Mouse (Mus musculus) heart, postnatal 25 days (tissue): Measurements from ENCODE around the gene Adamts5. TPM values are rescaled to one million over a fixed set of nuclear protein-coding genes. Genes with fewer than 3 reads are reported as not detected.

ENCODE experiments used
- DNase-seq: peaks from one replicate; pipeline ENCODE4 v3.0.0; 2022; ENCODE audit warnings: low spot score
- intact Hi-C: fragments of 180-260 bp; cut with DNase I; formaldehyde crosslinking; loops from one replicate; pipeline ENCODE4 v1.15.1; 2025
- total RNA-seq, 2 experiments: library from RNA; stranded (reverse); gene quantifications; 2 replicates each; pipeline ENCODE4 v1.2.3; 2021

Gene Adamts5
- 10 to 100 TPM in 1 of 2 experiments, 1 to 10 TPM in 1; 9.7 to 11.2 TPM for total RNA-seq

DNA sequence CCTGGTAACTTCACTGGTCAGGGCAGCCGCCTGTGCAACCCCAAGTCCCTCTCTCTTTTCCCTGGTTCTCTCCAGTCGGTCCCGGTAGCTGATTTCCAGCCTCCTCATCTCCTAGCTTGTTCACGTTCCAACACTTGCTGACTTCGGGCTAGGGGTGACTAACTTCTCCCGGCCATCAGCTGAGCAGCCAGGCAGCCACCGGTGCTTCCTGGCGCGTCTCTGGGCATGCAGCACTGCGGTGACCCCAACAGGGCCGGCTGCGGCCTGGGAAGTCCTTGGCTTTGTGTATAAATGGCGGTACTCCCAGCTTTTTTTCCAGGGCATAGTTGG, at the start of gene Adamts5:
Gene Adamts5, minus strand, starts transcription at position 248 of the 330 bp plus-strand sequence.
- DNase-seq: peak; percentile 29
- intact Hi-C loops: loop anchor here (5.0 kb wide), 1 partner anchor 401 kb away; no protein-coding TSS in a partner anchor

DNA sequence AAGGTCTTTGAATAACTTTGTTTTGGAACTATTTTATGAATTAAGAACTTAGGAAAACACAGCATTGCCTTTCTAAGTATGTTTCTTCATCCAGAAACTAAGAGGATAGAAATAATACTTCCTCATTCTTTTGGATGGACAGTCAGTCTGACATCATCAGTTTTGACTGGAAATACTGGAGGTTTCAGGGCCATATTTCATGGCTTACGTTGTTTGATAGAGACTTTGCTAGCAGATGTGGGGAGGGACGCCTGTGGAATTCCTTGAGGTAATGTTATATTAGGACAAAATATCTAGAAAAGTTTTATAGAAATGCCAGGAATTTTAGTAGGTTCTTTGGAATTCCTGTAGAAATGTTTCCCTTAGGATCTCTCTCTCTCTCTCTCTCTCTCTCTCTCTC, 48.7 kb upstream of the Adamts5 start:
- intact Hi-C loops: no loop called here
- DNase-seq: no peak

DNA sequence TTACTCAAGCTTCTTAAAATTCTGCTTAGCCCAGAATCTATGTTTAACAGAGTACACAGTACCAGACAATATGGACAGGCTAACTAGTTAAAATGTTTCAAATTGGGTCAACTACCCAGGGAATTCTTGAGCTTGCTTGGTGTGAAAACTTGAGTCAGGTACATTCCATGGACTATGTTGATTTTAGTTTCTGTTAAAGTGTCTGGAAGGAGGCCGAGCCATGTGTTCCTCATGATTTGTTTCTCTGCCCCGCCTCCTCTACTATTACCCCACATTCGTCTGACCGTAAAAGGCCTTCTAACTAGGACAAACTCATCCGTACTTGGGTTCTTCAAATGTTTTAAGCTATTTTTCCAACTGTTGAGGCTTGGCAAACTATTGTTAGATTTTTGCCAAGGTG, 24.4 kb upstream of the Adamts5 start:
- intact Hi-C loops: no loop called here

DNA sequence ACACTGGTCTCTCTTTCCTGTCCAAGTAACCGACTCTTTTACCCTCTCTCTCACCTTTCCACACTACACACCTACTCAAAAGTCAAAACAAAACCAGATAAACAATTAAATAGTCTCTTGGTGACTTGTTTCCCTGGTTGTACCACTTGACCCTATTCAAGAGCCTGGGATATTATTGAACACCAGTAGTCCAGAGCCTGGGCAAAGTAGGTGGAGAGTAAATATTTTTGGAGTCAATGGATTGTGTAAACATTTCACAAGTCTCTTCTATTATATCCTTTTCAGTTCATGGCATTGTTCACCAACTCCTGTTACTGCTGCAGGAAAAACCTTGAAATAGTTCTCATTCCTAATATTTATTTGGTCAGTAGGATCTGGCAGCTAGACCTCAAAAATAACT, 20.8 kb upstream of the Adamts5 start:
- DNase-seq: no peak
- intact Hi-C loops: no loop called here

More for the DNA sequence above, 24.4 kb upstream of the Adamts5 start:
- DNase-seq: no peak

DNA sequence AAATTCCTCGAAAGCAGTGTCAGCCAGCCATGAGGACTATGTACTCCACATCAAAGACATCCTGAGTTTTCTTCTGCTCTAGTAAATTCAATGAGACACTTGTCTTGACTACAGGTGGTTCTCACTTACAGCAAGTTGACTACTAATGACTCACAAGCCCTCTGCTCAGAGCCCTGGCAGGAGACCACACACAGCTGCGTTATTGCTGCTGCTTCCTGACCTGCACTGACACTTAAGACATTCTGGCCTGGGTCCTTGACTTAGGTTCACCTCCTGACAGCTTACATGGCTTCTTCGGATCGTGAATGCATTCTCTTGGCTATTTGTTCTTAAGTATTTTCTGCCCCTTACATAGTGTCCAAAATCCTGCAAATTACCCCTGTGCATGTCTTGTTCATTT, 18.5 kb upstream of the Adamts5 start:
- DNase-seq: no peak
- intact Hi-C loops: no loop called here

DNA sequence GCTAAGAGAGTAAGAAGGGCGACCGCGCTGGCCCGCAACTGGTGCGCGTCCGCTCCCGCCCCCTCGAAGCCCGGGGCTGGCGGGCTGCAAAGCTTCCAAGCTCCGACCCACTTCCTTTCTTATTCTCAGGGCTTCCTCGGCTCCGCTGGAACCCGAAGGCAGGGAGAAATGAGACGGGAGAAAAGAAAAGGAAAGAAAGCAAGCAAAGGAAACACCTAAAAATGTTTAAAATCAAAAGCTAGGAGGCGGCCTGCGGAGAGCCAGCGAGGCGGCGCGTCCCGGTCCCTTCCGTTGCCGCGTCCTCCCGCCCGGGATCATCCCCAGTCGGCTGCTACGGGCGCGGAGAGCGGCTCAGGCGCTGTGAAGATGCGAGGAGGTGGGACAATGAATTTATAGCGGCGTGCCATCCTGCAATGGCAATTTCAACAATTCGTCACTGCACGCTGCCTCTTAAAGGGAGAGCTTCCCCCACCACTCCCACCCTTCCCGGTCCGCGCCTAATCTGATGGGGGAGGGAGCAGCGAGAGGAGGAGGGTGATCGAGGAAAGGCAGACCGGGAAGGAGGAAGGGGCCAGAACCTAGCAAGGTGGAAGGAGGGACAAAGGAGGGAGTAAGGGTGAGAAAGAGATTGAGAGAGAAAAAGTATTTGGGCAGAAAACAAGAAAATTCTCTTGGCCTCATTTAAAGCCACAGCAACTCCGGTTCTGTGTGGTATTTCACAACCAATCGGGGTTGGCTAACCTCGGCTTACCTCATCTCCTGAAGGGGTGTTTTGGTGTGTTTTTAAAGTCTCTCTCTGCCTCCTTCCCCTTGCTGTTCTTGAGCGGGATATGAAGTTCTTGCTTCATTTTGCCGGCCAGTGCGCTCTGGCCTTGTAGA, 687 bp downstream of the Adamts5 start:
- peak; percentile 52 for DNase-seq
- intact Hi-C loops: loop anchor here (5.0 kb wide), 1 partner anchor 401 kb away; no protein-coding TSS in a partner anchor

DNA sequence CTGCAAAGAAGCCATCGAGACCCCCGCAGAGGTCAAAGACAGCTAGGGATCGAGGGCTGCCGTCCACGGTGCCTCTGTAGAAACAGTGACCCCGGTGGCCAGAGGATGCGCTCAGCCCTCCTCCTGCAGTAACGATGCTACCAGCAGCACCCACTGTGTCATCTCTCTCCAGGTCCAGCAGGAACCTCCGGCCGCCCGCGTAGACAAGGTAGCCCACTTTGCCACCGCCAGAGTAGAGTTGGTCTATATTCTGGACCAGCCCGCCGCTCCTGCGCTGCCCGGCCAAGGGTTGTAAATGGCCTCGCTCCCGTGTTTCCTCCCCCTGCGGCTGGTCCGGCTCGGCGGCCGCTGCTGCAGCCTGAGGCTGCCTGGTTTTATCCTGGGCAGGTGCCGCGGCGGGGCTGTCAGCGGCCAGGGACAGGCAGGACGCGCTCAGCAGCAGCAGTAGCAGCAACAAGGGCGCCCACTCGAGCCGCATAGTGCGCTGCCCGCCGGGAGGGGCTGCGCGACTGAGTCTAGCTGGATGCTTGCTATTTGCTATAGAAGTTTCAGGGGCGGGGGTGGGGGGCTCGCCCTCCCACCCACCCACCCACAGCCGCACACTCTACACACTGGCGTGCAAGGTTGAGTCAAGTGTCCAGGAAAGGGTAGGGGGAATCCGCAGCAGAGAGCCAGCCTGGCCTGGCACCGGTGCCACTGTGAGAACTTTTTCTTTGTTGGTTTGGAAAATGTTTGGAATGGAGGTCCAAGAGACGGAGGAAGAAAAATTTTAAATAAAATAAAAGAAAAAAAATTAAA, 1.6 kb downstream of the Adamts5 start:
- intact Hi-C loops: loop anchor here (5.0 kb wide), 1 partner anchor 402 kb away; no protein-coding TSS in a partner anchor
- DNase-seq: no peak

DNA sequence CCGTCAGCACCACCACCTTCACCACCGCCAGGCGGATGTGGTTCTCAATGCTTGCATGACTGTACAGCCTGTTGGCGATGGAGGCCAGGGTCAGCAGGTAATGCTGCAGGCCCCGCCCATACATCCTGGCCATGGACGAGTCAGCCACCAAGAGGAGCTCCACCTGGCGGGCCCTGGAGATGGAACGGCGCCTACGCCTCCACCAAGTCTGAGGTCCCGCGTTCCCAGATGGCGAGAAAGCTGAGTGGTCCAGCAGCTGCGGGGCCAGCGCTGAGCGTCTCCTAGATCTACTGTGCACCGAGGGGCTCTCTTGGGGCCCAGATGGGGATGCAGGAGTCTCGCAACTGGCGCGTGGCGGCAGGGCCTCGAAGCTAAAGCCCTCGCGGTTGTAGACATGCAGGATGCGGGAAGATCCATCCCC, 2.3 kb downstream of the Adamts5 start:
- intact Hi-C loops: no loop called here
- peak; percentile 40 for DNase-seq

DNA sequence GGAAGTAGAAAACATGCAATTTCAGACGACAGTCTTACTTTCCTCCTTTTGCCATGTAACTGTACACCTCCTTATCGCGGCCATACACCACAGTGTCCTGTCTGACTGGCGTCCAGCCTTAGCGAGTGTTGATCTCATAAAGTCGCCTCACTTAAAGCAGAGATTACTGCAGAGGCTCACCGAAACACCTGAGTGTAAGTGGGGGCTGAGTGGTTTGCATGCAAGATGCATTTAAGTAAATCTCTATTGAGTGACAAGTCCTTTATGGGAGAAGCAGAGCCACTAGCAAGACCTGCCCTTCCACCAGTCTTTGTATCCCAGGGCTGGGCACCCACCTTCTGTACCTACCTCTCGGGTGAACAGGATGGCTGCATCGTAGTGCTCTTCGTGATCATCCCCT, 2.8 kb downstream of the Adamts5 start:
- DNase-seq: no peak
- intact Hi-C loops: no loop called here

DNA sequence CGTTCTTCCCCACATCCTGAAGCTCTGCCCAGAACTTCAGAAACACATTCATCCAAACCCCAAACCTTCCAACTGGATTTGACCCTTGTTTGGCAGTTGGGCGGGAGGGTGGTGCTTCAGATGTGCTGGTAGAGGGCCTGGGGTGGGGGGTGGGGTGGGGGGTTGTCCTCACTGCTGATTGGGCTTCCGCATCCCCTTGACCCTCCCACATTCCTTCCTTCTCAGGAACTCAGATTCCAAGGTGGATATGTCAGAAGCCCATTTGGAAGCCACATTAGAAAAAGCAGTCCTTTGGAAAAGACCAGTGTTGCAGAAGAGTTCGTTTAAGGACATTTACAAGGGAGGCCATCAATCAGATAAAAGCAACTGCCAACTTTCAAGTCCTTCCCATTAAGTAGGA, 3.2 kb downstream of the Adamts5 start:
- intact Hi-C loops: no loop called here

DNA sequence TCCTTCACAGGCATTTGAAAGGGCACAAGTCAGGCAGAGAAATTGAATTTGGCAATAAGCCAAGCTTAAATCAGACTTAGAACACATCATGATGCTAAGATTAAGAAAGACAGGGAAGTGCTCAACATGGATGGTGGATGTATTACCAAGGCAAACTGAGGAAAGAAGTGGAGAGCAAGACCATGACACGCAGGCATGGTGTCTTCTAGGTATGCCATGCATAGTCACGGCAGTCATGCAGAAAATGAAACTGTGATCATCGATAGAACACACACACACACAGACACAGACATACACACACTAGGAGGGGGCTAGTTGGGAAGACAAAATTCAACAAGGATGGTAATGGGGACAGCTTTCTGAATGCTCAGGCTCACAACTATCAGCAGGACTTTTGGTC, 3.8 kb downstream of the Adamts5 start:
- DNase-seq: no peak
- intact Hi-C loops: no loop called here

More for the DNA sequence above, 3.2 kb downstream of the Adamts5 start:
- peak; percentile 48 for DNase-seq

DNA sequence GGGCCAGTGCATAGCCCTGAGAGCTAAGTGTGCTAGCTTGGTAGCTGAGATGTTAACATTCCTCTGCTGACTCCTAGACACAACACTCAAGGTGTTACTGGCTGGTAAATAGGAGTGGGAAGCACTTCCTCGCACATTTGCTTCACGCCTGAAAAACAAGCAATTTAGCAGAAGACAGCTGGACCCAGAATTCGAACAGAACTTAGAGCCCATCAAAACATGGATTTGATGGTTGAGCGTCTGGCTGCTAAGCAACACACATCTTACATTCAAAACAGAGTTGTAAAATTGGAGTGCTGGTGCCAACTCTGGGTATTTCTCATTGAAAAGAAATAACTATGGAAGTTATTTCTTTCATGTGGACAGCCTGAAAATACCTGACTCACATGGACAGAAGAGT, 5.7 kb downstream of the Adamts5 start:
- intact Hi-C loops: no loop called here
- no peak for DNase-seq

DNA sequence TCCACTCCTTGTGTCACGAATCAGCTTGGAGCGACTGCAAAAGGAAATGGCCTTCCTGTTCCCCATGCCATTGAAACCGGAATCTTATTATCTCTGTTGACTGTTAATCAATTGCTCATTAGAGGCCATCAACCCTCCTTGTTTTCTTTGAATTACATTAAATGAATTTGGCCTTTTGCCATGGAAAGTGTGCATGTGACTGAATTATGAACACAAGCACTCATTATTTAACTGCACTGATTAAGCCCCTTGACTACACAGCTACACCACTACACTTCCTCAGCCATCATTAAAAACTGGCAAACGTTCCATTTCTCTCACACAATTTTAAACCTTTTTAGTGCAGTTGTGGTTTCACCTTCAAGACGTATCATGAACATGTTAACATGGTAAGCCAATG, 11.8 kb downstream of the Adamts5 start:
- intact Hi-C loops: no loop called here
- no peak for DNase-seq

DNA sequence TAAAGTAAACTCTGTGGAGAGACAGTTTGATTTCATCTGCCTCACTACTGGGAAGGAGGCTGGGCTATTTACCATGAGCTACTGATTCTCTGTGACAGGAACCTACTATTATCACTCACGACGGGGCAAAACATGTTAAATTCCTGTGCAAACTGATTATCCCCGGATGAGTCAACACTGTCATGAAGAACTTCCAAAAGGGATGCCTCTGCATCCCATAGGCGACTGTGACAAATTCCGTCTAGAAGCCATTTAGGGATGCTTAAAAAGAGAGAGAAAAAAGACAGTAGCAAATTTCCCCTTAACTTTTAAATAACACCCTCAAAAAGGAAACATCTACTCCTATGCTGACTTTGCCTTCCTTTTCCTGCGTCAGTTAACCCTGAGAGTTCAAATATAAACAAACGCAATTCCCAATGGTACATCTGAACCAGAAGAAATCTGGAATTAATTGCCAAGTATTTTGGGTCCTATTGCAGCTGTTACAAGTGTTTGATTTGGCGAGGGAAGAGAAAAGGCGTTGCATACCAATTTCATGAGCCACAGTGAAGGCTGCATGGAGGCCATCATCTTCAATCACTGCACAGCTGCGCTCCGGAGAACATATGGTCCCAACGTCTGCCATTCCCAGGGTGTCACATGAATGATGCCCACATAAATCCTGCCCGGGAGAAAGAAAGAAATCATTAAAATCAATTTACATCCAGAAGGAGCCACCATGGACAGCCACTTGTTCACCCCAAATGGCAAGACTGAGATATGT, 14.2 kb downstream of the Adamts5 start:
- intact Hi-C loops: no loop called here

DNA sequence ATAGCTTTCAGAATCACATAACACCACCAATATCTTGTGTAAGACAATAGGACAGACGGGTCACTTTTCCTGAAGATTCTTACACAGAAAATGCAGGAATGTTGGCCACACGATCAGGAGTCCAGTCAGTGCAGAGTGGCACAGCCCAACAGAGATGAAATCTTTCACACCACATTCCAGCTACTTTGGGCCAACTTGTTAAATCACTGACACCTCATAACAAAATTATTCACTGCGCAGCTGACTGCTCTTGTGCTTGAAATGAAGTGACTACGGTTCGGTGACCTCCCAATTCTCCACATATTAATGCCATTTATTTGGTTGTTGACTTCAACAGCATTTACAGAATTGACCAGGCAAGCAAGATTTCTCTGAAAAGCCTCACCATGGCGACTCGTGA, 22.6 kb downstream of the Adamts5 start:
- intact Hi-C loops: no loop called here
- no peak for DNase-seq

More for the DNA sequence above, 14.2 kb downstream of the Adamts5 start:
- no peak for DNase-seq

DNA sequence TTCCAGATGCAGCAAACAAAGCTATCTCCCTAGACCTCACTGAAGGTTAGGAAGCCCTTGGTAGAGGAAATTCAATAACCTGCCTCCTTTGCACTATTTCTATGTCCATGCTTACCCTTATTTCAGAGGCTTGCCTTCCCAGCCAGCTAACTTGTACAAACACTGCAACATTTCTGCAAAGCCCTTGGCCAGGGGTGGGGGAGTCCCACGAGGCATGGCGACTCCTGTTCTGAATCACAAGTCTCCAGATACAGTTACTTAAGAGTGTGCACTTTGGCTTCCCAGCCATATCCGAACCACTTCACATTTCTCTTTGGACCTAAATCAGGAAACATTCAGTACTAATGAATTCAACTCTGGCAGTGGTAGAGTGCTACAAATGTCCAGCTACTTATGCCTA, 27.5 kb downstream of the Adamts5 start:
- intact Hi-C loops: no loop called here
- DNase-seq: peak; percentile 18

DNA sequence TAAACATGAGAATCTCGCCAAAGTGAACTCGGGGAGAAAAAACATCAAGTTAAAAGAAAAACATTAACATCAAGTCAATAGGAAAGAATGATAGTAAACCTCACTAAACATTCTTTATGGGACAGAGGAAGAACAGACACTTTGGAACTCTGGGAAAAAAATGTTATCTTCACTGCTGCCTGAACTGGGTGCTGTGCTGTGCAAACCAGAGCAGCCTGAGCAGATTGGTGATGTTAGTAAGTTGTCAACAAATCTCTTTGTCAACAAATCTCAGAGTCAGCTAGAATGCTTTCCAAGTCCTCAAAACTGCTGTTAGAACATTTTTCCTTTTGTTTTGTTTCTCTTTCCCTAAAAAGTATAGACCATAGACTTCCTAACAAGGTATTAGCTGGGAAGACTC, 29.7 kb downstream of the Adamts5 start:
- no peak for DNase-seq
- intact Hi-C loops: no loop called here

DNA sequence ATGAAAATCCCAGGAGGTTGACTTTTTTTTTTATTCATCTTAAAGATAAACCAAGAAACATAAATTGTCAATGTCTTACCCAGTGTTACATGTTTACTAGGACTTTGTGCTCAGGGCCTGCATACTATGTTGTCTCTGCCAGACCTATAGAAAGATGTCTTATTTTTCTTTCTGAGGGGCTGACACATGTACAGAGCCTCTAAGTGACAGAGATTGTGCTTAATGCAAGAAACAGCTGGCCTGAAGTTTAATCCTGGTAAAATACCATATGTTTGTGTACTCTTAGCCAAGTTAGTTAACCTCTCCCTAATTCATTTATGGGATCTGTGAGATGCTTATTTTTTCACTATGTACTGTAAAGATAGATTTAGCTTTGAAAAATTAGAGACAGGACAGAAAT, 30.4 kb downstream of the Adamts5 start:
- no peak for DNase-seq
- intact Hi-C loops: no loop called here

DNA sequence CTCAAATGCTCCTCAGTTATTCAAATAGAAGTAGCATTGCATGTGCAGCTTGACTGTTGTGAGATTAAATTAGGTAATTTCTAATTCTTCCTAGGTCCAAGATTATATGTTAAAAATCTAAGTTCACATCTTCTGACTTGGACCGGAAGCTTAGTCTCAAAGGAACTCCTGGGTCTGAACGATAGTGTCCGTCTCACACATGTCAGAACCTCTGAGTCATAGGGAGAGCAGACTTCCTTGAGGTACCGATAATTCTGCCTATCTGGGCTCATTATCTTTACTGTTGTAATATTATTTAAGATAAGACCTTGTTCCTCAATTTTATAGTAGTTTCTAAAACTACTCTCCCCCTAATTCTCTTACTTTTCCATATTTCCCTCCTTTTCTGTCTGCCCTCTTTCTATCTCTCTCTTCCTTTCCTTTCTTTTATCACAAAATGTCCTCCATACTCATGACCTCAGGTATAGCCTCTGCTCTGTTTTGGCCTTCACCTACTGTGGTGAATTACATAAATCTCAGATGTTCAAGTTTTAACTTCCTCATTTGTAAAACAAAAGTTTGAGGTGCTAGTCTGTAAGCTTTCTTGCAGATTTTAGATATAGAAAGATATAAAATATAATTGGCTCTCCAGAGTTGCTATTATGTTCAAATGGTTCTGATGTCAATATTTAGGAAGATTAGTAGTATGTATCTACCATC, 36.8 kb downstream of the Adamts5 start:
- intact Hi-C loops: no loop called here
- DNase-seq: no peak

DNA sequence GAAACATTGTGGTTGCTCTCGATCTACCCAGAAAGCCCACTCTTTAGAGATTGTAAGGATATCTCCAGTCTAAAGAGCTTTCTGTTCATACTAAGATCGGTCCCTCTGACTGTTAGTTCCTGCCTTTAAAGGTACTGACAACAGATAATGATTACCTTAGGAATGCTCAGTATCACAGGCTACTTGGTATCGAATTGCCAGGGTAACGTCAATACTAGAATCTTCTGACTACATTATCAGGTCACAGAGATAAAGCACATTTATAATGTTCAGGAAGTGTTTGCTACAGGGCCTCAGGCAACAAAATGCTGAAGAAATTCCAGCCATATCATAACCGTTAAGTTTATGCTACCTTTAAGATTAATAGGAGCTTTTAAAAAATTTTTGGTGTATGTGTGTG, 47.1 kb downstream of the Adamts5 start:
- no peak for DNase-seq
- intact Hi-C loops: no loop called here
